Mouse (Mus musculus): ENCODE results near the gene Shox2.

Gene Shox2

DNA sequence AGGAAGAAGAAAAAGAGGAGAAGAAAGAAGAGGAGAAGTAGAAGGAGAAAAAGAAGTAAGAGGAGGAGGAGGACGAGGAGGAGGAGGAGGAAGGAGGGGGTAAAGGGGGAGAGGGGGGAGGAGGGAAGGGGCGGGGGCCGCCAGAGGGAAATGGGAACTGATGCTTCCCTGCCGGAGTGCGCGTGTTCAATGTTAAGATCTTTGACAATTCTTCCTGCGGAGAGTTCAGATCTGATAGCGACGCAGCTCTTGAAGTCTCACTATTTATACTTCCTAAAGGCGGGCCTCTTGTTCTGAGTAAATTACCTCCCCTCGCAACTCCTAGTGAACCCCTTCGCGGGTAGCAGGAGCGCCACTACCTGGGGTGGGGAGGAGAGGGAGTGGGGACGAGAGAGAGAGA, at the start of gene Shox2:
TSS of gene Shox2 (minus strand) at position 66 of the 400 bp plus-strand sequence.
- DNase-seq (ENCODE audit: low spot score in 2 of 2) = no peak

DNA sequence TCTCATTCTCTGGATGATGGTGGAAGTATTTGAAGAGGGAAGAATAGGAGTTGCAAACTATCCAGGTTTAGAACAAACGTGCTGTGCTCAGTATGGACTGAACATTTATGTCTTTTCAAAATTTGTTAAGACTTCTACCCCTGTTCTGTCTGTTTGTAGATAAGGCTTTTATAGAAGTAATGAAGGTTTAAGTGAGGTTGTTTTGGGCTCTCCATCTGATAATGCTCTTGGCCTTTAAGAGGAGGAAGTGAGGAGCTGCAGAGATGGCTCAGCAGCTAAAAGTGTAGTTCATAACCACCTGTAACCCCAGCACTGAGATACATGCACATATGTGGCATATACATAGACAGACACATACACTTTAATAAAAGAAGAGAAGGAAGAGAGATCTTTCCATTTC, 15.2 kb upstream of the Shox2 start:
- DNase-seq (ENCODE audit: low spot score in 2 of 2) = no peak

- no peak for DNase-seq (ENCODE audit: low spot score in 2 of 2)
These were observed 4.7 kb upstream of the Shox2 start for GRCm38 (mm10) chr3:66986287-66986560.

- DNase-seq (ENCODE audit: low spot score in 2 of 2) = peak; percentile 52 to 74
These were observed 4.1 kb upstream of the Shox2 start for GRCm38 (mm10) chr3:66985539-66986286.

- no peak for DNase-seq (ENCODE audit: low spot score in 2 of 2)
These were observed 1.9 kb upstream of the Shox2 start for GRCm38 (mm10) chr3:66983481-66983880.

GRCm38 (mm10) chr3:66982181-66982911, 775 bp upstream of the Shox2 start:
- no peak for DNase-seq (ENCODE audit: low spot score in 2 of 2)

DNA sequence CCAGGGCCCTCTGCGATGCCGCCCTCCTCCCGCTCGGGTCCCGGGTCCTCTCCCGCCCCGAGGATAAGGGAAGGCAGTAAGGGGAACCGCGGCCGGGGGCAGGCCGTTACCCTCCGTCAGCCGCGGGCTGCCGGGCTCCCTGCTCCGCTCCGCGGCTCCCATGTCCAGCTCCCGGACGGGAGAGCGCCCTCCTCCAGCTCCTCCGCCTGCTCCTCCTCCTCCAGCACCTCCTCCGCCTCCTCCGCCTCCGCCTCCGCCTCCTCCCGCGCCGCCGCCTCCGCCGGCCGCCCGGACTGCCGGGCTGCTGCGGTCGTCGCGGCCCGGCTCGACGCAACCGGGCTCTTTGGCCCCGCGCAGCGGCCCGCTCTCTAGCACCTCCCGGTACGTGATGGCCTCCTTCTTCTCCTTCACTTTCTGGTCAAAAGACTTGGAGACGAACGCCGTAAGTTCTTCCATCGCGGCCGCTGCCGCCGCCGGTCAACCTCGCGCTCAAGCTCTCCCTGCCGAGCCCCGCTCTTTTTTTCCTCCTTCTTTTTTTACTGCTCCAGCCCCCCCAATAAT, 390 bp downstream of the Shox2 start, which contains the start of gene Rsrc1:
TSS of gene Rsrc1 (plus strand) at position 290 of the 561 bp plus-strand sequence.
- DNase-seq (ENCODE audit: low spot score in 2 of 2) = peak; percentile 43 to 48

DNA sequence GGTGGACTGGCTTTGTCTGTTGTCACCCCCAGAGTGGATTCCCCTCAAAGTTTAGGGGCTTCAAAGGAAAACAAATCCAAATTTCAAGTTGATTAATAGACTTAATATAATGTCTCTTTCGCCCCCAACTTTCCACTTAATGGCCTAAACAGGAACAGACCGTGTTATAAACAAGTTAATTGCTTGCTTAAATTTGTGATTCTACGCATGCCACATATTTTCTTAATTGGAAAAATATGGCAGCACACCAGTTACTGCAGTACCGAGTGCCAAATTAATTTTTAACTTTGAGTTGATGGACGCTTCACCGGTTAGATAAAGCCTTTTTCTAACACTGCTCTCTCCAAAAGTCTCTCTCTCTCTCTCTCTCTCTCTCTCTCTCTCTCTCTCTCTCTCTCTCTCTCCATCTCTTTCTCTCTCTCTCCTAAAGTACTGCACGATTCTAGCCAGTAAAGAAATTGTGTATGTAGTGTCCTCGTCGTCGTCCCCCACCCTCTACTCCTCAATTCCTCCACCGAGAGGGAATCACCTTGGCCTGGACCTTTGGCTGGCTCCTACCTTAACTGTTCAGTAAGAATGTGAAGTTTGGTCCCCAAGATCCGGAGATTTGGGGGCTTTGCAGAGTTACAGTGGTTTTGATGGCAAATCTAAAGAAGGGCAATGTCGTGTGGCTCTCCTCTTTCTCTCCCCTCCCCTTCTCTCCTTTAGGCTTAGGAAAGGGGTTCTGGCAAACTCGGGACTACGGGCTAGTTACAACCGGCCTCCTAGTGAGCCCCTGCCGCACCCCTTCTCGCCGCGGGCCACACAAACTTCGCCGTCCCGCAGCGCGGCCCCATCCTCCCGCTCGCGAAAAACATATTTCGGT, 1.2 kb downstream of the Shox2 start:
- DNase-seq (ENCODE audit: low spot score in 2 of 2) = no peak

DNA sequence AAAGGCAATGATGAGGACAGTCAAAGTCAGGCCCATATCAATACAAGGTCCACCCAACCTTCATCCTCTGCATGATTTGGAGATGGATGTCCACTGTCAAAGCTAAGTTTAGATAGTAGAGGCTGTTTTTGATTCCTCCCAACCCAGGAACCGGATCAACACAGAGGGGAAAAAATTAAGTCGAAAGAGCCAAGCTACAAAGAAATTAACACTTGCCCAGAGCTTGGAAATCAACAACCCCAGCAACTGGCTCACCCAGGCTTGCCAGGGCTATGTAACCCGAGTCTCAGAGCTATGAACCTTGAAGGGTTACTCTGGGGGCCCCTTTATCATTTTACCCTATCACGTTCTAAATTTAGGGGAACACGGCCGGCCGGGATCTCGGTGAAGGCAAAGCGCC, 2.1 kb downstream of the Shox2 start:
- DNase-seq (ENCODE audit: low spot score in 2 of 2) = no peak

DNA sequence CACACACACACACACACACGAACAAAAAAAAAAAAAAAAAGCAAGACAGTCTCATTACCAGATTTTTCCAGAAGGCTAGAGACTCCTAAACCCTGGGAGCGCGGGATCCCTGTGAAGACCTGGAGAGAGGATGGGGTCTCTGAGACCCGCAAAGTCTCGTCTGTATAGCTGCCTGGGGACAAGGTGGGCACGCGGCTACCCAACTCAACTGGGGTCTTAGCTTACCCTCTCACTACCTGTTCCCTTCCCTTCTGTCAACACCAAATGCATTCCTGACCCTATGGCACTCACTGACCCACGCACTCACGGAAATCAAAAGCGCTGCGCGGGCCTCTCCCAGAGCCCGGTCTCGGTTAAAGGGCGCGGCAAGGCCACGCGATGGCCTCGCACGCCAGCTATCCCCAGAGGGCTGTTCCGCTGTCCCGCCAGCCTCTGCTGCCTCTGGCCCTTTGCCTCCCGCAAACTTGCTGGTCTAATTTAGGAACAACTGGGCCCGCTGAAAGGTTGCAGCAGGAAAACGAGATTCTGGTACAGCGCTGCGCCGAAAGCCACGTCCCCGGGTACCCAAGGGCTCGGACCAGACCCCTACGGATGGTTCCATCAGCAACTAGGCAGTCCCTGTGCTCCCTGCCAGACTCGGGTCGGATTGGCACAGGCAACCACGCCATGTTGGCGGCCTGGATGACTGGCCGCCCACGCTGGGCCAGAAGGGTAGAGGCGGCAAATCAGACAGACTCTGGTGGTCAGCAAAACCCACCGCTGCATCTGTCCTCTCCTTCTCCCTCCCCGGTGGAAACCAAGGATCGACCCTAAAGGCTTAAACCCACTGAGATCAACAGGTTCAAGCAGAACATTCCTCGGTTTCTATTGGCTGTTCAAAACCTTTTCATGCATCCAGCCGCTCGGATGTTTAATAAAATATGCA, 2.9 kb downstream of the Shox2 start:
- no peak for DNase-seq (ENCODE audit: low spot score in 2 of 2)

DNA sequence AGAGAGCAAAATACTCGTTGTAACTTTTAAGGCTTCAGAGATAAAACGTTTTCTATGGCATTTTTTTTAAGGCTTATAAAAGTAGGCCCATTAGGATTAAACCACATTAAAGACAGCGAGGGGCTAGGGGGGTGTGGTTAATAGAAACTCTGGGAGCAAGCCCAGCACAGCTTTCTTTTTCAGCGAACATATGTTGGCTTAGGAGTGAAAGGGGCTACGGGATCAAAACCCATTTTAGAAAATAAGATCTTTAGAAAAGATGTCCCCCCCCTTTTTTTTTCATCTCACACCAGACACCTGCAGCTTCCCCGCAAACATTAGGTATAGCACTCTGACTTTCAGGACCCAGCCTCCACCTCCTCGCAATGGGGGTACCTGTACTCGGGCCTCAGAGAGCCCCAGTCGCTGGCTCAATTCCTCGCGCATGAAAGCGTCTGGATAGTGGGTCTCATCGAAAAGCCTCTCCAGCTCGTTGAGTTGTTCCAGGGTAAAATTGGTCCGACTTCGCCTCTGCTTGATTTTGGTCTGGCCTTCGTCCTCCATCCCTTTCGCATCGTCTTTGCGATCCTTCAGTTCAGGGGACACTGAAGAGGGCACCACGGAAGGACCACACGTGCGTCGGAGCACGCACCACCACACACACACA, 3.6 kb downstream of the Shox2 start:
- no peak for DNase-seq (ENCODE audit: low spot score in 2 of 2)

- DNase-seq (ENCODE audit: low spot score in 2 of 2) = no peak
These were observed 4.5 kb downstream of the Shox2 start for GRCm38 (mm10) chr3:66976889-66977615.

DNA sequence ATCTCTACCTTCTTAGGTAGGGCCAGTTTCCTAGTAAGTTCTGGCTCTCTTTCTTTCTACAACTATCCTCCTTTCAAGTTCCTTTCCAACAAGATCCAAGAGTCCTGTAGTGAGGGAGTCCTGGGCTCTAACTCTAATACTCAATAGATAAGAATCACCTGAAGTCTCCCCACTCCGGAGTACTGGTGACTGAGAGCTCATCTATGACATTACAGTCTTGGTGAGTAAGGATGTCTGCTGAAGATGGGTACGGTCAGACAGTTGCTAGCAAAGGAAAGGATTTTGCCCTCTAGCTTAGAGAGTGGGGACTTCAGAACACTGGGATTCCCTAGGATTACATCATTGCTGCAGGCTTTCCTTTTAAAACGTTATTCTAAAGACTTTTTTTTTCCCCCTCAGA, 7.1 kb downstream of the Shox2 start:
- DNase-seq (ENCODE audit: low spot score in 2 of 2) = no peak

- DNase-seq (ENCODE audit: low spot score in 2 of 2) = no peak
These were observed 8.1 kb downstream of the Shox2 start for GRCm38 (mm10) chr3:66973391-66973943.

DNA sequence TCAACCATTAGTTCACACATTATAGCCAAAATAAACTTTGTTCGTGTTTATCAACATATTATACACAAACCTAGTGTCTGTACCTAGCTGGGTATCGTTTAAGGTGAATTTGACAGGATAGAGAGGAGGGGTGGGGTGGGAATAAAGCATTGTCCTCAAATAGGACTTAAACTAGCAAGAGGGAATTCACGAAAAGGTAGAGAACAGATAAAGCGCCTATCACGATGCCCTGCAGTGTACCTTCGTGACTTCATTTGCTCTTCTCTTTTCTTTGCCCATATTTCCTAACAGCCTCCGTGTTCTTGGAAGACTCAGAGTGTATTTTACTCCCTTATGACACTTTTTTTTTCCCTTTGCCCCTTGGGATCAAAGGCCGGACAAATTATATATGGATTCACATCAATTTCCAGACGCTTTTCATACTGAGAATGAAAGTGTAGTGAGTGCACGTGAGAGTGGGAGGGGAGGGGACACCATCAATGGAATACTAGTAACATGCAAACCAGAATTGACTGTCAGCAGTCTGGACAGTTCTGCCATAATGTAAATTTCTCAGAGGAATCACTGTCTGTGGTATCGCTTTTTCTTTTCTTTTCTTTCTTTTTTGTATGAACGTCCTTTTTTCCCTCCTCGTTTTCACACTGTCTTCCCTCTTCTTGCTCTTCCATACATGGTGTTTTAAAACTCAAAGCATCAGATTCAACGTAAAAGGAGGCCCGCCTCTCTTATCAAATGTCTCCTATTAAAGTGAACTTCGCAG, 9.2 kb downstream of the Shox2 start:
- DNase-seq (ENCODE audit: low spot score in 2 of 2) = no peak

GRCm38 (mm10) chr3:66970661-66971331, 10.8 kb downstream of the Shox2 start:
- DNase-seq (ENCODE audit: low spot score in 2 of 2) = no peak

GRCm38 (mm10) chr3:66970261-66970660, 11.3 kb downstream of the Shox2 start:
- DNase-seq (ENCODE audit: low spot score in 2 of 2) = no peak

- DNase-seq (ENCODE audit: low spot score in 2 of 2) = no peak
These were observed 14.1 kb downstream of the Shox2 start for GRCm38 (mm10) chr3:66967508-66967907.

Data from heart, adult 9 months (tissue).